In the genomic region with DNA sequence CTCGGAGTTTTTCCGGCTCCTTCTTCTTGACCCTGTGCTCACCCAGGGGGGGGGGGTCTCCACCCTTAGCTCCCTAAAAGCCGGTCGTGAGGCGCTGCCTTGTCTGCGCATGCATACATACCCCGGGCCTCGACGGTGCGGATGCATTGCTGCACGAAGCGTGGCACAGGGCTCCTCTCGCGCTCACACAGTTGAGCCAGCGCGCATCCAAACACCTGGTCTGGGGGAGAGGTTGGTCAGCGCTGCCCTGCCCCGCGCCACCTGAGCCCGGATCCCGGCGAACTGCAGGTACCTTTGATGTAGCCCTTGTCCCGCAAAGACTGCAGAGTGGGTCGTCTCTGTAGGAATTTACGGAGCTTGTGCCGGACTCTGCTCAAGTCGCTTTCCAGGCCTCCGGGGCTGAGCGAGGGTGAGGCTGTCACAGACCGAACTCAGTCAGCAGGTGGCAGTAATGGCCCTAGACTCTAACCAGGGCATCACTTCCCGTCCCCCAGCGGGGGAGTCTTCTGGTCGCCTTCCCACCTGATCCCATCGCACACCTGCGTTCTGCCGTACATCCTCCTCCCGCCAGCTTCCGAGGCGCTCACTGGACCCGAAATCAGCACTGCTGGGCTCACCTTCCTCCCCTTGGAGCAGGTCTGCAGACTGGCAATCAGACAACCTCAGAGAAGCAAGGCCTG, we compare ENCODE assay signal across 8 mouse cellular contexts. TPM values are rescaled to one million over a fixed set of nuclear protein-coding genes. Genes with fewer than 3 reads are reported as not detected.
DNase-seq lines count a peak whose midpoint lies in the region; ATAC-seq lines count a peak whose summit lies in the region.

No protein-coding gene starts in this region.

- H3K4me1 ChIP-seq in embryonic facial prominence, embryonic 12.5 days: peaks cover 8% of the 10 kb centered on the region; the same call in 1 of the 2 replicates
- H3K4me1 ChIP-seq in hindbrain, embryonic 10.5 days (replicated peaks): peaks cover 26% of the 10 kb centered on the region
- H3K4me1 ChIP-seq in limb, embryonic 10.5 days: peaks cover 19% of the 10 kb centered on the region

- peak; percentile 43 for DNase-seq in adrenal gland, adult 2 months
- DNase-seq in adrenal gland, adult 8-10 months: no peak
- peak; percentile 56 for DNase-seq in adrenal gland, postnatal 10 days
- DNase-seq in hindbrain, embryonic 10.5 days (ENCODE audit: low spot score): peak; percentile 62
- peak; percentile 67 for DNase-seq in limb, embryonic 10.5 days (ENCODE audit: low spot score)
- peak; percentile 57 for DNase-seq in neural tube, embryonic 10.5 days (ENCODE audit: extremely low spot score, low spot score)

- peak overlapping the region; percentile 18 for H3K4me3 ChIP-seq in embryonic facial prominence, embryonic 12.5 days
- H3K4me3 ChIP-seq in hindbrain, embryonic 10.5 days: peak overlapping the region; percentile 44
- peak overlapping the region; percentile 30 for H3K4me3 ChIP-seq in limb, embryonic 10.5 days

- H3K4me2 ChIP-seq in embryonic facial prominence, embryonic 12.5 days (replicated peaks): peak overlapping the region; percentile 39

- peaks cover 40% of the 10 kb centered on the region for H3K27me3 ChIP-seq in embryonic facial prominence, embryonic 12.5 days
- peaks cover 50% of the 10 kb centered on the region for H3K27me3 ChIP-seq in hindbrain, embryonic 10.5 days (ENCODE audit: insufficient read depth, poor library complexity, severe bottlenecking)
- H3K27me3 ChIP-seq in limb, embryonic 10.5 days (ENCODE audit: low read depth, poor library complexity, severe bottlenecking): peaks cover 58% of the 10 kb centered on the region

- no peaks in the 10 kb centered on the region for H3K36me3 ChIP-seq in embryonic facial prominence, embryonic 12.5 days
- no peaks in the 10 kb centered on the region for H3K36me3 ChIP-seq in hindbrain, embryonic 10.5 days
- H3K36me3 ChIP-seq in limb, embryonic 10.5 days: no peaks in the 10 kb centered on the region

- no peaks in the 10 kb centered on the region for H3K9me3 ChIP-seq in embryonic facial prominence, embryonic 12.5 days
- H3K9me3 ChIP-seq in hindbrain, embryonic 10.5 days: no peaks in the 10 kb centered on the region
- no peaks in the 10 kb centered on the region for H3K9me3 ChIP-seq in limb, embryonic 10.5 days (replicated peaks)

- no peak for ATAC-seq in embryonic facial prominence, embryonic 12.5 days (ENCODE audit: insufficient number of reproducible peaks, insufficient read depth, low FRiP score, low TSS enrichment)
- ATAC-seq in megakaryocyte-erythroid progenitor cell, adult 5-6 weeks (replicated peaks; ENCODE audit: low FRiP score, low TSS enrichment, poor library complexity, severe bottlenecking): no peak

- H3K27ac ChIP-seq in embryonic facial prominence, embryonic 12.5 days: no peak overlapping the region
- H3K27ac ChIP-seq in hindbrain, embryonic 10.5 days: no peak overlapping the region
- H3K27ac ChIP-seq in limb, embryonic 10.5 days: no peak overlapping the region

- WGBS in embryonic facial prominence, embryonic 12.5 days: 14% methylated on average over 40 of the region's 40 CpGs
- 14% methylated on average over 40 of the region's 40 CpGs for WGBS in hindbrain, embryonic 10.5 days
- WGBS in limb, embryonic 10.5 days: 11% methylated on average over 40 of the region's 40 CpGs

- no peak overlapping the region for H3K9ac ChIP-seq in embryonic facial prominence, embryonic 12.5 days

RNA-seq across cellular contexts. Expression of gene Arhgap27, which starts 29.6 kb away (rescaled TPM):
- total RNA-seq in adrenal gland, adult 2 months (2021): 10 to 100 TPM; 10.3 to 12.2 TPM
- polyA plus RNA-seq in adrenal gland, adult 2 months (2012; rRNA removed): 34.7 and 42.5 TPM in 2 replicates
- 10 to 100 TPM; 11.9 to 22.2 (median 15.9) TPM for total RNA-seq in adrenal gland, adult 8-10 months (2022)
- total RNA-seq in adrenal gland, postnatal 10 days (2021): 10 to 100 TPM; 23.1 to 24.5 TPM
- polyA plus RNA-seq in embryonic facial prominence, embryonic 12.5 days (2016; fragmentation: Nextera tagmentation; extraction: Ambion mirVana): 7.2 and 7.4 TPM in 2 replicates
- 4.8 and 5.1 TPM in 2 replicates for polyA plus RNA-seq in hindbrain, embryonic 10.5 days (2016; fragmentation: Nextera tagmentation; extraction: Ambion mirVana)
- polyA plus RNA-seq in limb, embryonic 10.5 days (2016; fragmentation: Nextera tagmentation; extraction: Ambion mirVana): 5.3 and 8.2 TPM in 2 replicates
- total RNA-seq in megakaryocyte-erythroid progenitor cell, adult 5-6 weeks (2014; fragmentation: Nextera tagmentation): 1.4 and 3.3 TPM in 2 replicates
- total RNA-seq in megakaryocyte-erythroid progenitor cell, adult 5-6 weeks (2017): 2.1 and 11.1 TPM in 2 replicates
